ENCODE assay signal across 18 mouse cellular contexts in the genomic region with DNA sequence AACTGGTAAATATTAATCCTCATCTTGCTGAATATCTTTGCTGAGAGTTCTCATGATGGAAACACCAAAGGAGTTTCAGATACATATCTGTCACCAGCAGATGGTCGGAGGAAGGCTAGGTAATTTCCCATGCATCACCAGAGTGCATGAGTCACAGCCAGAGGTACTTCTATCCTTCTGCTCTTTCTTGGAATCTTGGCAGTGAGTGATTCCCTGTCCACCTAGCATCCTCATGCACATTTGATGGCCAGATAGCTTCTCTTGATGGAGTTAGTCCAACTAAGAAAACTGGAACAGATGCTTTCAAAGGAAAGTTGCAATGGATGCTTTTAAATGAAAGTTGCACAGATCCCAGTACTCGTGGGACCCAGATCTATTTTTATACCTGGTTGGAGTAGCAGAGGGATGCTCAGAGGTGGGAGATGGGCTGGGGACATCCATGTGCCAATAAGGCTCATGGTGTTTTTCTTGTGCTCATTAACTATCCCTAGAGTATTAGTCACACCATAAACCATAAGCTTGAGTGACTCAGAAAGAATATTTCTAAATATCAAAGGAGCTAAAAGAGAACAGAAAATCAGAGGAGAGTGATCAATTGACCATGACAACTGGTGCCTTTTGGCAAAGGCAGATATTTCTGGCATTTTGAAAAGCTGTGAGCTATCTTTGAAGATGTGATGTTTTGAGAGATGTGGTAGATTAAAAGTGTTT.
DNase-seq lines count a peak whose midpoint lies in the region; ATAC-seq lines count a peak whose summit lies in the region.
"Had no signal": no experiment of that assay in that cellular context is flagged by ENCODE, and none has a peak within 500 bp of the region (broad histone marks: within the 10 kb centered on the region; RNA-seq: fewer than 3 reads in every experiment).

No protein-coding gene starts in this region.

- H3K36me3 ChIP-seq in splenic B cell, adult 2 months (ENCODE audit: control insufficient read depth, insufficient read depth, low read length, poor library complexity, severe bottlenecking), result peaks cover 3% of the 10 kb centered on the region; the same call in 1 of the 2 replicates

- ATAC-seq in erythroid progenitor cell, adult 5-6 weeks (replicated peaks; ENCODE audit: low FRiP score, poor library complexity, severe bottlenecking), result no peak
- ATAC-seq: intestine, postnatal 0 days had no signal

- DNase-seq in frontal cortex, adult 2 months (ENCODE audit: extremely low spot score in 1 of 2, low spot score in 1 of 2), result peak; percentile 18 to 63
- no peak for DNase-seq in frontal cortex, postnatal 25 days (ENCODE audit: low spot score in 2 of 2)
- peak; percentile 53 for DNase-seq in right cerebral cortex, adult 18-20 months
- no peak for DNase-seq in right cerebral cortex, postnatal 14 days
- peak; percentile 56 for DNase-seq in cerebellum, adult 9-10 months
- DNase-seq in splenic B cell, adult 2 months (ENCODE audit: low read depth, low spot score), result peak; percentile 25
- DNase-seq in urinary bladder, adult 18-20 months (ENCODE audit: low spot score in 2 of 2), result no peak
- DNase-seq: adrenal gland, postnatal 10 days; heart, adult 18-20 months; heart, postnatal 4 days; kidney, postnatal 4 days; lung, adult 18-20 months; retina, postnatal 1 day; thymus, postnatal 25 days had no signal

- H3K27me3 ChIP-seq in splenic B cell, adult 2 months (ENCODE audit: control insufficient read depth, insufficient read depth, low read length, poor library complexity, severe bottlenecking), result no peaks in the 10 kb centered on the region
- H3K27me3 ChIP-seq: embryonic facial prominence, embryonic 15.5 days; limb, embryonic 12.5 days had no signal

Comparison
In these comparisons a context has a peak if more than half of its experiments do, and no peak if none do; other contexts are left out.
1. DNase-seq: peak in frontal cortex, adult 2 months (2 of 2), right cerebral cortex, adult 18-20 months (single experiment), cerebellum, adult 9-10 months (single experiment) and splenic B cell, adult 2 months (single experiment); none in frontal cortex, postnatal 25 days (0 of 2), right cerebral cortex, postnatal 14 days (single experiment) and urinary bladder, adult 18-20 months (0 of 2).